Mouse (Mus musculus) layer of hippocampus, adult 9-10 months (tissue): ENCODE data around the gene Tuba3b.

Experiments used
- DNase-seq: peaks from one replicate; pipeline ENCODE4 v3.0.0; 2022; ENCODE audit warnings: low spot score

Tuba3b gene

GRCm38 (mm10) chr6:145667654-145668053, 52.1 kb downstream of the Tuba3b start:
- DNase-seq, result no peak

GRCm38 (mm10) chr6:145669596-145670071, 54.1 kb downstream of the Tuba3b start:
- DNase-seq, result no peak
